Mouse (Mus musculus) limb, embryonic 14.5 days (tissue): ENCODE measurements at regions not wholly inside any gene's neighbourhood (a gene's known extent, or its start where the extent isn't known, plus 50 kb on each side); places are given as distances from the start of the nearest gene placed in this dataset.
A peak's percentile ranks its signal among the peaks of the same experiment; 100 is the strongest.

Experiments used
- ATAC-seq: fragments of 200-750 bp; cut with Nextera tagmentation; 2 replicates; pipeline ENCODE4 v1.8.0; 2017; ENCODE audit warnings: low read depth, moderate number of reproducible peaks, moderate TSS enrichment; ENCODE audit not compliant: low FRiP score
- DNase-seq: peaks from one replicate; pipeline ENCODE4 v3.0.0-alpha.2; 2015; ENCODE audit warnings: low spot score
- H3K27ac ChIP-seq: fragments of 300-500 bp; sonication (generic); replicated peaks from 2 replicates; pipeline ENCODE4 v1.5.1; 2014; ENCODE audit warnings: low read depth, mild to moderate bottlenecking, low read length, moderate library complexity, mixed read lengths
- H3K27me3 ChIP-seq: fragments of 300-500 bp; sonication (generic); 2 replicates; pipeline ENCODE4 v1.6.1; 2014; ENCODE audit warnings: low read length, mixed read lengths; ENCODE audit not compliant: control insufficient read depth, insufficient read depth
- H3K36me3 ChIP-seq: fragments of 300-500 bp; sonication (generic); 2 replicates; pipeline ENCODE4 v1.6.1; 2014; ENCODE audit warnings: mild to moderate bottlenecking, low read length, moderate library complexity, mixed read lengths; ENCODE audit not compliant: control insufficient read depth, insufficient read depth
- H3K4me1 ChIP-seq: fragments of 300-500 bp; sonication (generic); 2 replicates; pipeline ENCODE4 v1.6.1; 2014; ENCODE audit warnings: antibody characterized with exemption, low read length, mixed read lengths; ENCODE audit not compliant: control insufficient read depth, insufficient read depth
- H3K4me2 ChIP-seq: fragments of 300-500 bp; sonication (generic); replicated peaks from 2 replicates; pipeline ENCODE4 v1.6.1; 2014; ENCODE audit warnings: low read depth, mild to moderate bottlenecking, low read length, moderate library complexity; ENCODE audit not compliant: severe bottlenecking
- H3K4me3 ChIP-seq: fragments of 300-500 bp; sonication (generic); replicated peaks from 2 replicates; pipeline ENCODE4 v1.5.1; 2014; ENCODE audit warnings: low read length
- H3K9ac ChIP-seq: fragments of 300-500 bp; sonication (generic); 2 replicates; pipeline ENCODE4 v1.6.1; 2014; ENCODE audit warnings: mild to moderate bottlenecking, low read depth, low read length, moderate library complexity; ENCODE audit not compliant: severe bottlenecking
- H3K9me3 ChIP-seq: fragments of 300-500 bp; sonication (generic); 2 replicates; pipeline ENCODE4 v1.6.1; 2016; ENCODE audit warnings: low read length; ENCODE audit not compliant: control insufficient read depth
- POLR2A ChIP-seq: fragments of 200-500 bp; IDR thresholded peaks from 2 replicates; pipeline ENCODE4 v1.8.0; 2012; ENCODE audit warnings: inconsistent platforms, mild to moderate bottlenecking, moderate library complexity, borderline replicate concordance; ENCODE audit not compliant: insufficient read depth, insufficient read length; ENCODE audit errors: extremely low read depth
- WGBS: fragments of 180-500 bp; shearing (Covaris S2); extraction: QIAGEN DNeasy Blood & Tissue Kit; methylation state at CpG from one replicate; pipeline ENCODE4 v1.1.7; 2014; 5-methylcytosine and 5-hydroxymethylcytosine counted together

GRCm38 (mm10) chr8:115881881-115882280 lies 174.3 kb upstream of the Maf start:
- 63% methylated on average over 8 of the region's 8 CpGs for WGBS
- ATAC-seq (no peak), DNase-seq (no peak)
- Histone ChIP-seq H3K36me3 (no peaks in the 10 kb centered on the region), H3K4me3 (no peak overlapping the region), H3K4me2 (no peak overlapping the region), H3K27me3 (no peaks in the 10 kb centered on the region), H3K27ac (no peak overlapping the region), H3K9ac (no peak overlapping the region), H3K9me3 (no peaks in the 10 kb centered on the region), H3K4me1 (peaks cover 5% of the 10 kb centered on the region; the same call in 1 of the 2 replicates)
- no peak for TF ChIP-seq POLR2A

- no peaks in the 10 kb centered on the region for H3K36me3 ChIP-seq
- H3K27me3 ChIP-seq = no peaks in the 10 kb centered on the region
- WGBS = 26% methylated on average over 7 of the region's 7 CpGs
- TF ChIP-seq POLR2A = no peak
- ATAC-seq (peak; percentile 89), DNase-seq (peak; percentile 82)
- no peak overlapping the region for H3K27ac ChIP-seq
- H3K9me3 ChIP-seq = no peaks in the 10 kb centered on the region
- no peak overlapping the region for H3K9ac ChIP-seq
- H3K4me2 ChIP-seq = no peak overlapping the region
- no peak overlapping the region for H3K4me3 ChIP-seq
- H3K4me1 ChIP-seq = peaks cover 23% of the 10 kb centered on the region
These were observed 167.2 kb upstream of the Maf start for GRCm38 (mm10) chr8:115874789-115875188.

- TF ChIP-seq POLR2A = no peak
- DNase-seq (no peak), ATAC-seq (no peak)
- Histone ChIP-seq H3K4me3 (no peak overlapping the region), H3K36me3 (no peaks in the 10 kb centered on the region), H3K27me3 (no peaks in the 10 kb centered on the region), H3K9me3 (no peaks in the 10 kb centered on the region), H3K4me2 (no peak overlapping the region), H3K27ac (no peak overlapping the region), H3K9ac (no peak overlapping the region), H3K4me1 (peaks cover 23% of the 10 kb centered on the region)
- 78% methylated on average over 5 of the region's 5 CpGs for WGBS
These were observed 163.8 kb upstream of the Maf start for GRCm38 (mm10) chr8:115871381-115871780.

GRCm38 (mm10) chr8:115861381-115861780 lies 153.8 kb upstream of the Maf start:
- Histone ChIP-seq H3K9ac (no peak overlapping the region), H3K4me2 (no peak overlapping the region), H3K27ac (no peak overlapping the region), H3K36me3 (no peaks in the 10 kb centered on the region), H3K4me3 (no peak overlapping the region), H3K4me1 (peaks cover 4% of the 10 kb centered on the region; the same call in 1 of the 2 replicates), H3K9me3 (no peaks in the 10 kb centered on the region), H3K27me3 (no peaks in the 10 kb centered on the region)
- no peak for TF ChIP-seq POLR2A
- WGBS = 52% methylated on average over 3 of the region's 3 CpGs
- no peak for DNase-seq
- ATAC-seq = no peak

- no peaks in the 10 kb centered on the region for H3K27me3 ChIP-seq
- no peak overlapping the region for H3K4me2 ChIP-seq
- 68% methylated on average over 8 of the region's 8 CpGs for WGBS
- no peak for TF ChIP-seq POLR2A
- H3K9ac ChIP-seq = no peak overlapping the region
- DNase-seq (no peak), ATAC-seq (no peak)
- no peaks in the 10 kb centered on the region for H3K9me3 ChIP-seq
- H3K4me1 ChIP-seq = peaks cover 4% of the 10 kb centered on the region; the same call in 1 of the 2 replicates
- no peaks in the 10 kb centered on the region for H3K36me3 ChIP-seq
- H3K27ac ChIP-seq = no peak overlapping the region
- H3K4me3 ChIP-seq = no peak overlapping the region
These were observed 151.8 kb upstream of the Maf start for GRCm38 (mm10) chr8:115859406-115859805.

GRCm38 (mm10) chr8:115856816-115857215 lies 149.2 kb upstream of the Maf start:
- H3K27me3 ChIP-seq = no peaks in the 10 kb centered on the region
- ATAC-seq = no peak
- WGBS = 89% methylated on average over 10 of the region's 10 CpGs

More at GRCm38 (mm10) chr8:115856816-115857215, 149.2 kb upstream of the Maf start:
- H3K9ac ChIP-seq = no peak overlapping the region
- H3K4me1 ChIP-seq = no peaks in the 10 kb centered on the region
- H3K4me2 ChIP-seq = no peak overlapping the region
- no peaks in the 10 kb centered on the region for H3K36me3 ChIP-seq
- DNase-seq = no peak
- H3K27ac ChIP-seq = no peak overlapping the region
- no peak for TF ChIP-seq POLR2A
- no peaks in the 10 kb centered on the region for H3K9me3 ChIP-seq
- H3K4me3 ChIP-seq = no peak overlapping the region
